In genomic region chr8:64761430-64761829, GRCm38 (mm10) we compare ENCODE assay signal across 10 mouse cellular contexts. TPM values are rescaled to one million over a fixed set of nuclear protein-coding genes. Genes with fewer than 3 reads are reported as not detected.
A peak's percentile ranks its signal among the peaks of the same experiment; 100 is the strongest.
DNase-seq lines count a peak whose midpoint lies in the region; ATAC-seq and TF ChIP-seq lines count a peak whose summit lies in the region.
"Had no signal": no experiment of that assay in that cellular context is flagged by ENCODE, and none has a peak within 500 bp of the region (broad histone marks: within the 10 kb centered on the region; RNA-seq: fewer than 3 reads in every experiment).

No protein-coding gene starts in this region.

- peak; percentile 43 for TF ChIP-seq CTCF in heart, postnatal 0 days (IDR thresholded peaks at IDR 0.05; ENCODE audit: low read depth)
- peak; percentile 41; the same call in 1 of the 2 replicates for TF ChIP-seq CTCF in testis, adult 2 months (IDR thresholded peaks at IDR 0.05; ENCODE audit: control insufficient read depth, insufficient read depth, insufficient replicate concordance, low read depth, low read length)

- no peak for TF ChIP-seq POLR2A in testis, adult 2 months (IDR thresholded peaks at IDR 0.05; ENCODE audit: control insufficient read depth, low read depth, low read length)

- TF ChIP-seq EP300 in heart, postnatal 0 days (IDR thresholded peaks at IDR 0.05; ENCODE audit: low read depth): no peak

- H3K4me2 ChIP-seq in heart, postnatal 0 days (ENCODE audit: low read depth, low read length): no peak overlapping the region
- H3K4me2 ChIP-seq in intestine, embryonic 16.5 days (ENCODE audit: low read depth, low read length): no peak overlapping the region
- no peak overlapping the region for H3K4me2 ChIP-seq in stomach, embryonic 14.5 days (replicated peaks; ENCODE audit: low read depth, low read length)
- H3K4me2 ChIP-seq: limb, embryonic 12.5 days had no signal

- no peaks in the 10 kb centered on the region for H3K27me3 ChIP-seq in heart, postnatal 0 days (ENCODE audit: control insufficient read depth, insufficient read depth, low read length)
- H3K27me3 ChIP-seq in heart, embryonic 10.5 days (ENCODE audit: insufficient read depth, poor library complexity, severe bottlenecking): no peaks in the 10 kb centered on the region
- H3K27me3 ChIP-seq in testis, adult 2 months (ENCODE audit: control insufficient read depth, insufficient read depth, low read length): no peaks in the 10 kb centered on the region
- no peaks in the 10 kb centered on the region for H3K27me3 ChIP-seq in intestine, embryonic 16.5 days (replicated peaks; ENCODE audit: control insufficient read depth, insufficient read depth, low read length)
- no peaks in the 10 kb centered on the region for H3K27me3 ChIP-seq in stomach, embryonic 14.5 days (ENCODE audit: control insufficient read depth, insufficient read depth, low read length)
- H3K27me3 ChIP-seq: limb, embryonic 12.5 days had no signal

- no peak for ATAC-seq in heart, postnatal 0 days (ENCODE audit: insufficient read depth, low read depth)
- peak; percentile 78 for ATAC-seq in intestine, embryonic 16.5 days
- peak; percentile 56; the same call in 1 of the 2 replicates for ATAC-seq in stomach, embryonic 14.5 days (ENCODE audit: insufficient number of reproducible peaks, insufficient read depth, low FRiP score, low read depth)

- H3K4me3 ChIP-seq in heart, postnatal 0 days (ENCODE audit: low read depth, low read length): no peak overlapping the region
- no peak overlapping the region for H3K4me3 ChIP-seq in heart, embryonic 10.5 days
- H3K4me3 ChIP-seq in testis, adult 2 months (ENCODE audit: control insufficient read depth, low read depth, low read length): no peak overlapping the region
- H3K4me3 ChIP-seq in intestine, embryonic 16.5 days (ENCODE audit: low read length): no peak overlapping the region
- no peak overlapping the region for H3K4me3 ChIP-seq in stomach, embryonic 14.5 days (ENCODE audit: low read depth, low read length)
- H3K4me3 ChIP-seq: erythroblast, embryonic 14.5 days; limb, embryonic 12.5 days had no signal

- WGBS in heart, postnatal 0 days: 76% methylated on average over 8 of the region's 8 CpGs
- WGBS in heart, embryonic 10.5 days: 84% methylated on average over 8 of the region's 8 CpGs
- WGBS in intestine, embryonic 16.5 days: 69% methylated on average over 8 of the region's 8 CpGs
- WGBS in stomach, embryonic 14.5 days: 79% methylated on average over 8 of the region's 8 CpGs

- H3K9ac ChIP-seq in heart, postnatal 0 days (replicated peaks; ENCODE audit: low read depth, low read length): no peak overlapping the region
- H3K9ac ChIP-seq in intestine, embryonic 16.5 days (ENCODE audit: low read depth, low read length): no peak overlapping the region
- H3K9ac ChIP-seq in stomach, embryonic 14.5 days (replicated peaks; ENCODE audit: low read depth, low read length): no peak overlapping the region
- H3K9ac ChIP-seq: limb, embryonic 12.5 days had no signal

- DNase-seq in heart, postnatal 0 days (ENCODE audit: low spot score): no peak
- no peak for DNase-seq in heart, embryonic 10.5 days (ENCODE audit: low spot score)
- no peak for DNase-seq in testis, postnatal 10 days (ENCODE audit: low spot score)
- no peak for DNase-seq in right cerebral cortex, adult 2 months (ENCODE audit: low spot score in 2 of 2)
- DNase-seq in left cerebral cortex, postnatal 10 days (ENCODE audit: extremely low spot score in 1 of 2, low spot score in 2 of 2): no peak

- no peak overlapping the region for H3K27ac ChIP-seq in heart, postnatal 0 days (ENCODE audit: low read depth)
- no peak overlapping the region for H3K27ac ChIP-seq in heart, embryonic 10.5 days
- no peak overlapping the region for H3K27ac ChIP-seq in testis, adult 2 months (ENCODE audit: control insufficient read depth, insufficient read depth, low read depth, low read length)
- no peak overlapping the region for H3K27ac ChIP-seq in intestine, embryonic 16.5 days (ENCODE audit: low read length)
- H3K27ac ChIP-seq in stomach, embryonic 14.5 days (ENCODE audit: low read length): no peak overlapping the region
- H3K27ac ChIP-seq: limb, embryonic 12.5 days had no signal

- peaks cover 18% of the 10 kb centered on the region for H3K36me3 ChIP-seq in heart, postnatal 0 days (replicated peaks; ENCODE audit: control insufficient read depth, insufficient read depth, low read length)
- H3K36me3 ChIP-seq in heart, embryonic 10.5 days: peaks cover 15% of the 10 kb centered on the region
- H3K36me3 ChIP-seq in testis, adult 2 months (ENCODE audit: control insufficient read depth, insufficient read depth, low read length): no peaks in the 10 kb centered on the region
- H3K36me3 ChIP-seq in intestine, embryonic 16.5 days (ENCODE audit: control insufficient read depth, insufficient read depth, low read length): 0 out of 2 replicates have a peak, but pooled peaks cover 2% of the 10 kb centered on the region
- no peaks in the 10 kb centered on the region for H3K36me3 ChIP-seq in stomach, embryonic 14.5 days (ENCODE audit: control insufficient read depth, insufficient read depth, low read length)

- no peaks in the 10 kb centered on the region for H3K4me1 ChIP-seq in heart, postnatal 0 days (ENCODE audit: control insufficient read depth, insufficient read depth)
- no peaks in the 10 kb centered on the region for H3K4me1 ChIP-seq in heart, embryonic 10.5 days
- no peaks in the 10 kb centered on the region for H3K4me1 ChIP-seq in testis, adult 2 months (ENCODE audit: control insufficient read depth, insufficient read depth, low read length)
- no peaks in the 10 kb centered on the region for H3K4me1 ChIP-seq in intestine, embryonic 16.5 days (ENCODE audit: control insufficient read depth, insufficient read depth, low read length)
- no peaks in the 10 kb centered on the region for H3K4me1 ChIP-seq in stomach, embryonic 14.5 days (ENCODE audit: control insufficient read depth, insufficient read depth, low read length)
- H3K4me1 ChIP-seq: limb, embryonic 12.5 days had no signal

- H3K9me3 ChIP-seq in heart, postnatal 0 days (replicated peaks; ENCODE audit: control insufficient read depth, low read length): no peaks in the 10 kb centered on the region
- no peaks in the 10 kb centered on the region for H3K9me3 ChIP-seq in heart, embryonic 10.5 days
- no peaks in the 10 kb centered on the region for H3K9me3 ChIP-seq in intestine, embryonic 16.5 days (ENCODE audit: control insufficient read depth, low read length)
- no peaks in the 10 kb centered on the region for H3K9me3 ChIP-seq in stomach, embryonic 14.5 days (ENCODE audit: control insufficient read depth, low read depth, low read length)
- H3K9me3 ChIP-seq: limb, embryonic 12.5 days had no signal

- intact Hi-C loops in left cerebral cortex, postnatal 10 days (cut with DNase I): loop anchor here (5.0 kb wide), 1 partner anchor 181 kb away; no protein-coding TSS in a partner anchor

RNA-seq across cellular contexts. Expression of gene Msmo1, which starts 27.8 kb away (rescaled TPM):
- total RNA-seq in heart, postnatal 0 days (2014; rRNA removed; ENCODE audit: low replicate concordance): 19.8 and 41.2 TPM in 2 replicates
- polyA plus RNA-seq in heart, postnatal 0 days (2015; fragmentation: Nextera tagmentation; extraction: Ambion mirVana): 30.6 and 33.3 TPM in 2 replicates
- polyA plus RNA-seq in heart, embryonic 10.5 days (2016; fragmentation: Nextera tagmentation; extraction: Ambion mirVana): 105 and 111 TPM in 2 replicates
- 6.6 and 9.9 TPM in 2 replicates for polyA plus RNA-seq in testis, adult 2 months (2012; rRNA removed)
- 210 and 225 TPM in 2 replicates for polyA plus RNA-seq in intestine, embryonic 16.5 days (2015; fragmentation: Nextera tagmentation; extraction: Ambion mirVana)
- polyA plus RNA-seq in stomach, embryonic 14.5 days (2014; fragmentation: Nextera tagmentation; extraction: Ambion mirVana): 138 and 171 TPM in 2 replicates
- 100 to 1,000 TPM; 118 to 119 TPM for total RNA-seq in left cerebral cortex, postnatal 10 days (2021)
